Mouse (Mus musculus): ENCODE data around the gene Wsb1.

DNA sequence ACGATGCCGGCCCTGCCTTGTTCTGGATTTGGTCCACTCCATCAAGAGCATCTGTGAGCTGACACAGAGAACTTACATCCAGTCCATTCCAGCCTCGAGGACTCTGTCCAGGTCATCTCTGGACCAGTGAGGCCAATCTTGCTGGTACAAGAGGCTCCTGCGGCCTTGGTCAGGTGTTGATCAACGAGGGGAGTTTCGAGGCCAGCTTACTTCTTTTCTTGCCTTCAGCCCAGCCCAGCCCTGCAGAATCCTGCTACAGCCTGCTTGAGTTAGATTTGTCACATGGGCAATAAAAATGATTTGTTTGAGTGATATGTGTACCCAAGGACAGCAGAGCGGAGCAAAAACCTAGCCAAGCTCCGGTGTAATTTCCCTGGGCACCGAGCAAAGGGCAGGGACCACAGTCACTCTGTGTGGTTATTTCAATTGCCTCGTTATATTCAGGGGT lies 25.4 kb downstream of the Wsb1 start:
- no peak for TF ChIP-seq CTCF (IDR thresholded peaks at IDR 0.05; ENCODE audit: insufficient read depth, low read depth, low read length)
- no peak for TF ChIP-seq POLR2A (IDR thresholded peaks at IDR 0.05; ENCODE audit: insufficient read depth, low read depth, low read length)

Measured in olfactory bulb, adult 2 months (tissue).